Mouse (Mus musculus) heart, adult 2 months (tissue): Measurements from ENCODE around the gene Crispld2. TPM values are rescaled to one million over a fixed set of nuclear protein-coding genes. Genes with fewer than 3 reads are reported as not detected.

ENCODE experiments used
- DNase-seq, 2 experiments: peaks; one replicate each; pipeline ENCODE4 v3.0.0; 2021
- H3K27ac ChIP-seq: fragments of 200-600 bp; 2 replicates; pipeline ENCODE4 v1.8.1; 2022
- H3K27me3 ChIP-seq: fragments of 200-500 bp; 2 replicates; pipeline ENCODE4 v1.6.1; 2012; ENCODE audit warnings: mild to moderate bottlenecking, low read length, inconsistent platforms, mixed read lengths; ENCODE audit not compliant: control insufficient read depth, insufficient read depth
- H3K36me3 ChIP-seq: fragments of 200-500 bp; 2 replicates; pipeline ENCODE4 v1.6.1; 2012; ENCODE audit warnings: low read length, inconsistent platforms; ENCODE audit not compliant: control insufficient read depth, insufficient read depth
- H3K4me1 ChIP-seq: fragments of 200-500 bp; 2 replicates; pipeline ENCODE4 v1.6.1; 2011; ENCODE audit warnings: low read length; ENCODE audit not compliant: control insufficient read depth, insufficient read depth
- H3K4me3 ChIP-seq: fragments of 200-600 bp; 2 replicates; pipeline ENCODE4 v1.8.1; 2022
- H3K79me2 ChIP-seq: fragments of 200-500 bp; replicated peaks from 2 replicates; pipeline ENCODE4 v1.6.1; 2012; ENCODE audit warnings: mild to moderate bottlenecking, inconsistent platforms, low read length, moderate library complexity, mixed read lengths; ENCODE audit not compliant: control insufficient read depth, insufficient read depth
- H3K9ac ChIP-seq: fragments of 200-500 bp; 2 replicates; pipeline ENCODE4 v1.6.1; 2012; ENCODE audit warnings: low read depth, mild to moderate bottlenecking, control low read depth, inconsistent platforms, low read length, mixed read lengths
- CTCF ChIP-seq: fragments of 200-600 bp; IDR thresholded peaks from 2 replicates; pipeline ENCODE4 v1.8.1; 2022; ENCODE audit warnings: antibody characterized with exemption, mild to moderate bottlenecking, moderate library complexity
- EP300 ChIP-seq: fragments of 200-500 bp; IDR thresholded peaks from 2 replicates; pipeline ENCODE4 v1.6.1; 2011; ENCODE audit warnings: low read depth, low read length, control low read depth; ENCODE audit not compliant: insufficient read depth
- POLR2A ChIP-seq: fragments of 200-500 bp; IDR thresholded peaks from 2 replicates; pipeline ENCODE4 v1.6.1; 2011; ENCODE audit warnings: mild to moderate bottlenecking, low read depth, low read length, control low read depth; ENCODE audit not compliant: insufficient read depth
- WGBS: fragments of 180-500 bp; shearing (Covaris S2); methylation state at CpG from one replicate; pipeline ENCODE4 v1.1.7; 2018; 5-methylcytosine and 5-hydroxymethylcytosine counted together
- intact Hi-C: fragments of 180-260 bp; cut with DNase I; formaldehyde crosslinking; loops from one replicate; pipeline ENCODE4 v1.15.1; 2025
- polyA plus RNA-seq: library from polyadenylated mRNA; depleted of rRNA; stranded (reverse); fragments of >200 nt; gene quantifications from 2 replicates; pipeline ENCODE4 v1.2.3, GENCODE M21; 2012
- total RNA-seq, 2 experiments: library from RNA; stranded (reverse); gene quantifications; 2 replicates each; pipeline ENCODE4 v1.2.3; 2021

The Crispld2 gene
- total and polyA plus RNA-seq, 3 experiments, result 24.3 to 30.3 (median 29.9) TPM

DNA sequence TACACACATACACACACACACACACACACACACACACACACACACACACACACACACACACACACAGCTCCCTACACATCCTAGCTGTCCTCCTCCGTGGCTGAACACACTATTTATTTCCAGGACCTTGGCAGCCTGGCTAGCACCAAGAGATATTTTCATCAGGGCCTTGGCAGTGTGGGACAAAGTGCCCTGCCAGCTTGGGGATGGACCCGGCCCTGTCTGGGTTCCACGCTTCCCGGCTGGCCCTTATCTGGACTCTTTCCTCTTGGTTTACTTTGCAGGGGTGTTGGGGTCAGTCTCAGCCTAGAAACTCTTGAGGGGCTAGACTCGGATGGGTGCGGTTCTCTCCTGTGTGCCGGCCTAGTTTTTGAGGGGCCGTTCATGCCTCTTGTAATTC is 8.2 kb downstream of the Crispld2 start:
- WGBS, result 20% methylated on average over 8 of the region's 8 CpGs
- no peaks in the 10 kb centered on the region for H3K79me2 ChIP-seq
- no peaks in the 10 kb centered on the region for H3K36me3 ChIP-seq
- intact Hi-C loops, result loop anchor here (5.0 kb wide), 1 partner anchor 37 kb away; no protein-coding TSS in a partner anchor
- no peaks in the 10 kb centered on the region for H3K27me3 ChIP-seq
- peak in 1 of 2 experiments; percentile 71 for DNase-seq
- no peak overlapping the region for H3K27ac ChIP-seq
- no peak overlapping the region for H3K4me3 ChIP-seq
- H3K9ac ChIP-seq, result no peak overlapping the region
- H3K4me1 ChIP-seq, result peaks cover 3% of the 10 kb centered on the region
- TF ChIP-seq CTCF (no peak), POLR2A (no peak), EP300 (no peak)

DNA sequence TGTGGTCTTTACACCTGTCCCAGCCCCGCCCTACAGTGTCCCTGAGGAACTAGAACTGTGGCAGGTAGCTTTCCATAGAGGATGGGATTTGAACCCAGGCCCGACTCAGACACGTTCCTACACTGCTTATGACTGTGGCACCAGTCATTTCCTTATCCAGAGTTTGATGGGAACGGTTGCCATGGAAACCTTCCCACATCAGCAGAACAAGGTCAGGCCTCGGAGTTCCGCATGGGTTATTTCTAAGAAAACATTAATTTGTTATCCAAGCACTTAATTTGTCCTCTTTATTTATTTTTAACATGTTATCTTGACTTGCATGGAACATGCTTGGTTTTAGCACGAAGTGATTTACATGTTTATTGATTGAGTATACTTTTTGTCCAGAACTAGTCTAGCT is 9.5 kb downstream of the Crispld2 start:
- Histone ChIP-seq H3K79me2 (no peaks in the 10 kb centered on the region), H3K27ac (no peak overlapping the region; the same call in 1 of the 2 replicates), H3K9ac (no peak overlapping the region), H3K36me3 (no peaks in the 10 kb centered on the region), H3K4me1 (peaks cover 5% of the 10 kb centered on the region), H3K27me3 (no peaks in the 10 kb centered on the region), H3K4me3 (no peak overlapping the region)
- intact Hi-C loops, result loop anchor here (5.0 kb wide), 1 partner anchor 36 kb away; no protein-coding TSS in a partner anchor
- 57% methylated on average over 7 of the region's 7 CpGs for WGBS
- DNase-seq, result no peak
- TF ChIP-seq EP300 (no peak), POLR2A (no peak), CTCF (no peak)

DNA sequence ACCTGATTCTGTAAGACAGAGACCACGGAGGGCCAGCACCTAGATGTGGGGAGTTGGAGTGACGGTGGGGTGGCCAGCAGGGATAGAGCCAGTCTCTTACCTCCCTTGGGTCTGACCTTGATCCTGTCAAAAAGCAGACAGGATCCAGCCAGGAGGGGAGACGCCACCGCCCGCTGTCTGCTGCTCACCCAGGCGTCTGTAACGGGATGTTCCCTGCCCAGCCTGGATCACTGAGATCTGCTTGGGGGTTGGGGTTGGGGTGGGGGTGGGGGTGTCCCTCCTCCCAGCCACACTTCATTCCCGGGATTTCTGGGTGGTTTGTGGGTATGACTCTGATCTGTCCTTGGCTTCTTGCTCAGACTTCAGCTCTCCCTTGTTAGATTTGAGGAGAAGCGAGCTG is 10.1 kb downstream of the Crispld2 start:
- Histone ChIP-seq H3K27me3 (no peaks in the 10 kb centered on the region), H3K79me2 (no peaks in the 10 kb centered on the region), H3K36me3 (no peaks in the 10 kb centered on the region), H3K4me1 (peaks cover 5% of the 10 kb centered on the region), H3K27ac (no peak overlapping the region), H3K4me3 (no peak overlapping the region), H3K9ac (no peak overlapping the region)
- 45% methylated on average over 9 of the region's 9 CpGs for WGBS
- no peak for DNase-seq
- TF ChIP-seq CTCF (no peak), POLR2A (no peak), EP300 (no peak)
- intact Hi-C loops, result loop anchor here (5.0 kb wide), 1 partner anchor 35 kb away; no protein-coding TSS in a partner anchor

DNA sequence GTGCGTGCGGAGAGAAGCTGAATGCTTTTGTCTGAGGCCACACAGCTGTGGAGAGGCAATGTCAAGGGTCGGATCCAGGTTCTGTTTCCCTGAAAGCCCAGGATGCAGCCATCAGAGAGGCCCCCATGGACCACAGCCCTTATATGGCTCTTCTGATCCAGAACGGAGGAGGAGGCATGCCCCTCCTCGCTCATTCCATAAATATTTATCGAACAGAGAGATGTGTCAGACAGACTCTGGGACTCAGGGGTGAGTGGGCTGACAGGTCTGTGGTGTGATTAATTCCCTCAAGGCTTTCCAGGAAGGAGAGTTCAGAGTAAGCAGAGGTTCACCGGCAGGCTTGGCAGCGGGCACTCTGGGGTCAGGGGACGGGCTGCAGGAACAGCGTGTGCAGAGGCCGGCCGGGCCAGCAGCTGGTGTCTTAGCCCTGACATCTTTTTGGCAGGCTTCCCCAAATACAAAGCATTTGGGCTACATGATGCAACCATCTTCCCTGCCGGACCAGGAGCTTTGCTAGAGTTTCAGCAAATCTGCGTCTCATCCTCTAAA is 12.0 kb downstream of the Crispld2 start:
- Histone ChIP-seq H3K4me1 (peaks cover 5% of the 10 kb centered on the region), H3K4me3 (no peak overlapping the region), H3K27me3 (no peaks in the 10 kb centered on the region), H3K9ac (no peak overlapping the region), H3K79me2 (no peaks in the 10 kb centered on the region), H3K36me3 (no peaks in the 10 kb centered on the region), H3K27ac (peak overlapping the region; percentile 9)
- TF ChIP-seq EP300 (peak; percentile 22; the same call in 1 of the 2 replicates), POLR2A (no peak), CTCF (no peak)
- intact Hi-C loops, result loop anchor here (5.0 kb wide), 1 partner anchor 33 kb away; no protein-coding TSS in a partner anchor
- peak; percentile 60 to 70 for DNase-seq
- WGBS, result 37% methylated on average over 14 of the region's 14 CpGs

DNA sequence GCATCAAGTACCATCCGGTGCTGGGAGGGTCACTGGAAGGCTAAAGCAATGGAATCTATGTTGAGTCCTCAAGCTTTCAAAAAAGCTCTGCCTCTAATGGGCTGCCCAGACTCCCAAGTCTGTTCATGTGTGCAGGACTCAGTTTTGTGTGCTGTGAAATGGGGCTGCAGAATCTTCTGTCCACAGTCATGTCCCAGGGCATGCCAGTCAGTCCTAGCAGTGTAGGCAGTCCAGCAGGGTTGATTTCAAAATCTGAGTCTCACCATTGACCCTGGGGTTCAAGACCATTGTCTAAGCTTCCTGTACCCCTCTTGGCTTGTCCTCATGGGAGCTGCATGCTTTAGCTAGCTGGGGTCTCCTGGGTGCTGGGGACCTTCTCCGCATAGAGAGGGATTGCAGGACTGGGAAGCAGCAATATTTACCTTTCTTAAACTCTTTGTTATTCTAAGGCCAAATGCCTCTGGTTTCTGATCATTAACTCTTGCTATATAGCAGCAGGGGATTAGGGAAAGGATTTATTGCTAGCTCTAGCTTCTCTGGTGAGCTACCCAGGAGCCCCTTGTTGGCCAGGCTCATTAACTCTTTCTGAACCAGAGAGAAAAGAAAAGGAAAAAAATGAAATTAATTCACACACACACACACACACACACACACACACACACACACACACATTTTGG is 12.6 kb downstream of the Crispld2 start:
- no peaks in the 10 kb centered on the region for H3K36me3 ChIP-seq
- 59% methylated on average over 2 of the region's 2 CpGs for WGBS
- TF ChIP-seq POLR2A, result no peak
- no peak for TF ChIP-seq CTCF
- TF ChIP-seq EP300, result no peak
- no peak overlapping the region for H3K4me3 ChIP-seq
- H3K4me1 ChIP-seq, result peaks cover 5% of the 10 kb centered on the region
- H3K27ac ChIP-seq, result no peak overlapping the region; the same call in 1 of the 2 replicates
- no peak for DNase-seq
- intact Hi-C loops, result loop anchor here (5.0 kb wide), 1 partner anchor 32 kb away; no protein-coding TSS in a partner anchor
- H3K27me3 ChIP-seq, result no peaks in the 10 kb centered on the region
- H3K9ac ChIP-seq, result no peak overlapping the region
- H3K79me2 ChIP-seq, result no peaks in the 10 kb centered on the region

DNA sequence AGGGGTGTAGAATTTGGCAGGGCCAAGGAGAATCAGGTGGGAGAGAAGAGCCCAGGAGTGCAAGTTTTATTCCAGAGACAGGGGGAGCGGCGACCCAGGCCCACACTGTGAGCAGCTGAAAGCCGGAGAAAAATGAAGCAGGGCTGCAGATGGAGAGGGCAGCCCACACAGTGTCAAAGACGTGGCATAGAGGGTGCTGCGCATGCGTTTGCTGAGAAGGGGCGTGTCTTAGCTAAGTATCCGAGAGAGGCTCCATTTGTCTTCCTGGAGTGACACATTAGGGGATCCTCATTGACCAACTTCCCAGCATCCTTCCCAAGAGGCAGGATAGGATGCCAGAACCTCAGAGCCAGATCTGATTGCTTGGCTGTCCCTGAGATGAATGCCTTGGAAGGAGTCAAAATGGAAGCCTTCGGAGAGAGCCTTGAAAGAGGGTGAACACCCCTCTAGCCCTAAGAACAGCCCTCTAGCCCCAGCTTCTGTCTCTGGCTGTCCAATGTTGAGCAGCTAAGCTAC is 14.5 kb downstream of the Crispld2 start:
- H3K4me1 ChIP-seq, result peaks cover 5% of the 10 kb centered on the region
- TF ChIP-seq EP300 (no peak), CTCF (no peak), POLR2A (no peak)
- H3K4me3 ChIP-seq, result no peak overlapping the region
- no peaks in the 10 kb centered on the region for H3K79me2 ChIP-seq
- peak in 1 of 2 experiments; percentile 40 for DNase-seq
- intact Hi-C loops, result no loop called here
- no peaks in the 10 kb centered on the region for H3K27me3 ChIP-seq
- 58% methylated on average over 9 of the region's 9 CpGs for WGBS
- no peak overlapping the region for H3K9ac ChIP-seq
- no peaks in the 10 kb centered on the region for H3K36me3 ChIP-seq
- peak overlapping the region; percentile 17; the same call in 1 of the 2 replicates for H3K27ac ChIP-seq
